9 mouse cellular contexts compared by ENCODE assay signal in genomic region chr11:61644576-61645326, GRCm38 (mm10). TPM values are rescaled to one million over a fixed set of nuclear protein-coding genes. Genes with fewer than 3 reads are reported as not detected.
DNase-seq lines count a peak whose midpoint lies in the region; ATAC-seq and TF ChIP-seq lines count a peak whose summit lies in the region.
"Had no signal": no experiment of that assay in that cellular context is flagged by ENCODE, and none has a peak within 500 bp of the region (broad histone marks: within the 10 kb centered on the region; RNA-seq: fewer than 3 reads in every experiment).

No protein-coding gene starts in this region.

- H3K36me3 ChIP-seq in lung, embryonic 16.5 days (ENCODE audit: control insufficient read depth, insufficient read depth, low read length): no peaks in the 10 kb centered on the region
- no peaks in the 10 kb centered on the region for H3K36me3 ChIP-seq in forebrain, embryonic 13.5 days (ENCODE audit: poor library complexity, severe bottlenecking)

- H3K27ac ChIP-seq in lung, embryonic 16.5 days (ENCODE audit: low read length): peak overlapping the region; percentile 58
- peak overlapping the region; percentile 83 for H3K27ac ChIP-seq in layer of hippocampus, adult 2 months
- no peak overlapping the region for H3K27ac ChIP-seq in forebrain, embryonic 13.5 days

- ATAC-seq in lung, embryonic 16.5 days (ENCODE audit: low read depth): peak; percentile 57; the same call in 1 of the 2 replicates
- no peak for ATAC-seq in forebrain, embryonic 13.5 days

- no peak for TF ChIP-seq CTCF in brain, embryonic 14.5 days (IDR thresholded peaks at IDR 0.05; ENCODE audit: borderline replicate concordance, extremely low read depth, insufficient read depth, insufficient read length)
- TF ChIP-seq CTCF in layer of hippocampus, adult 2 months (conservative IDR thresholded peaks at IDR 0.05): no peak

- no peak overlapping the region for H3K9ac ChIP-seq in lung, embryonic 16.5 days (ENCODE audit: low read length)
- no peak overlapping the region for H3K9ac ChIP-seq in forebrain, embryonic 13.5 days

- H3K4me1 ChIP-seq in lung, embryonic 16.5 days (replicated peaks; ENCODE audit: control insufficient read depth, insufficient read depth, low read length): peaks cover 8% of the 10 kb centered on the region; the same call in 1 of the 2 replicates
- no peaks in the 10 kb centered on the region for H3K4me1 ChIP-seq in forebrain, embryonic 13.5 days

- no peaks in the 10 kb centered on the region for H3K27me3 ChIP-seq in lung, embryonic 16.5 days (ENCODE audit: control insufficient read depth, insufficient read depth, low read depth, low read length)
- H3K27me3 ChIP-seq in forebrain, embryonic 13.5 days: 0 out of 2 replicates have a peak, but pooled peaks cover 3% of the 10 kb centered on the region

- no peak for TF ChIP-seq POLR2A in brain, embryonic 14.5 days (IDR thresholded peaks at IDR 0.05; ENCODE audit: borderline replicate concordance, extremely low read depth, insufficient read depth, insufficient read length, poor library complexity, severe bottlenecking)

- DNase-seq in lung, postnatal 36 days: no peak
- peak; percentile 41 for DNase-seq in brain, embryonic 14.5 days (ENCODE audit: low read depth)
- peak; percentile 74 to 85 for DNase-seq in layer of hippocampus, adult 2 months (ENCODE audit: low spot score in 2 of 2)
- peak; percentile 51 to 64 for DNase-seq in right cerebral cortex, postnatal 36 days (ENCODE audit: low spot score in 2 of 2)
- DNase-seq in urinary bladder, postnatal 4 days (ENCODE audit: low spot score in 2 of 2): no peak
- DNase-seq in cerebellum, adult 8-10 months: no peak
- DNase-seq: kidney, adult 2 months had no signal

- 39% methylated on average over 11 of the region's 11 CpGs for WGBS in lung, embryonic 16.5 days
- 66% methylated on average over 11 of the region's 11 CpGs for WGBS in forebrain, embryonic 13.5 days

- H3K4me3 ChIP-seq in lung, embryonic 16.5 days (ENCODE audit: low read length): no peak overlapping the region
- H3K4me3 ChIP-seq in layer of hippocampus, adult 2 months: no peak overlapping the region
- no peak overlapping the region for H3K4me3 ChIP-seq in forebrain, embryonic 13.5 days

- H3K9me3 ChIP-seq in lung, embryonic 16.5 days (ENCODE audit: control insufficient read depth, low read length): no peaks in the 10 kb centered on the region
- H3K9me3 ChIP-seq in forebrain, embryonic 13.5 days (replicated peaks): no peaks in the 10 kb centered on the region

- H3K4me2 ChIP-seq in lung, embryonic 16.5 days (ENCODE audit: low read depth, low read length): no peak overlapping the region
- H3K4me2 ChIP-seq in forebrain, embryonic 13.5 days: no peak overlapping the region

RNA-seq across cellular contexts. Expression of gene Grap, which starts 8.3 kb away (rescaled TPM):
- 43.1 and 49.9 TPM in 2 replicates for polyA plus RNA-seq in lung, embryonic 16.5 days (2015; fragmentation: Nextera tagmentation; extraction: Ambion mirVana)
- polyA plus RNA-seq in brain, embryonic 14.5 days (2012; rRNA removed): 4.5 and 6.0 TPM in 2 replicates
- total RNA-seq in layer of hippocampus, adult 2 months (2021): 1 to 10 TPM; 4.1 to 4.4 TPM
- 6.9 and 8.2 TPM in 2 replicates for polyA plus RNA-seq in forebrain, embryonic 13.5 days (2015; fragmentation: Nextera tagmentation; extraction: Ambion mirVana)

RNA-seq across cellular contexts. Expression of gene Fam83g, which starts 39.1 kb away (rescaled TPM):
- polyA plus RNA-seq in lung, embryonic 16.5 days (2015; fragmentation: Nextera tagmentation; extraction: Ambion mirVana): 2.2 and 2.3 TPM in 2 replicates
- 0.42 and 0.55 TPM in 2 replicates for polyA plus RNA-seq in brain, embryonic 14.5 days (2012; rRNA removed)
- total RNA-seq in layer of hippocampus, adult 2 months (2021): not detected
- 0.32 and 0.33 TPM in 2 replicates for polyA plus RNA-seq in forebrain, embryonic 13.5 days (2015; fragmentation: Nextera tagmentation; extraction: Ambion mirVana)

Comparison
In these comparisons a context has a peak if more than half of its experiments do, and no peak if none do; other contexts are left out.
1. DNase-seq: peak in brain, embryonic 14.5 days (single experiment), layer of hippocampus, adult 2 months (2 of 2) and right cerebral cortex, postnatal 36 days (2 of 2); none in lung, postnatal 36 days (single experiment), urinary bladder, postnatal 4 days (0 of 2) and cerebellum, adult 8-10 months (single experiment).